Mouse (Mus musculus) left cerebral cortex, postnatal 14 days (tissue): ENCODE data around the gene Rpl23a. TPM values are rescaled to one million over a fixed set of nuclear protein-coding genes. Genes with fewer than 3 reads are reported as not detected.
"Not testable (repeated sequence)": the region's sequence is repeated elsewhere in the genome, so short reads cannot be mapped to it uniquely, and the experiment has no call there.

Experiments
- DNase-seq, 2 experiments: peaks; one replicate each; pipeline ENCODE4 v3.0.0; 2021 to 2022; ENCODE audit warnings: low spot score in 2 of 2, mixed read lengths in 1 of 2
- intact Hi-C: fragments of 180-260 bp; cut with DNase I; formaldehyde crosslinking; loops from one replicate; pipeline ENCODE4 v1.15.1; 2025
- total RNA-seq, 2 experiments: library from RNA; stranded (reverse); gene quantifications; 2 replicates each; pipeline ENCODE4 v1.2.3; 2021

Gene Rpl23a
- total RNA-seq, 2 experiments from 2014 or later, result 643 to 660 TPM

GRCm38 (mm10) chr11:78159557-78159956 lies 23.8 kb downstream of the Rpl23a start:
- no peak for DNase-seq
- intact Hi-C loops, result no loop called here

GRCm38 (mm10) chr11:78159096-78159495 lies 24.3 kb downstream of the Rpl23a start:
- intact Hi-C loops, result no loop called here
- peak; percentile 85 to 94 for DNase-seq

- intact Hi-C loops, result no loop called here
These were observed 27.2 kb downstream of the Rpl23a start for GRCm38 (mm10) chr11:78156156-78156699.

GRCm38 (mm10) chr11:78155674-78156073 lies 27.7 kb downstream of the Rpl23a start:
- no peak for DNase-seq
- intact Hi-C loops, result no loop called here

More at GRCm38 (mm10) chr11:78156156-78156699, 27.2 kb downstream of the Rpl23a start:
- DNase-seq, result no peak

- DNase-seq, result no peak
- intact Hi-C loops, result loop anchor here (5.0 kb wide), 1 partner anchor 71 kb away; the partner anchor contains the start of gene Eral1
These were observed 29.6 kb downstream of the Rpl23a start for GRCm38 (mm10) chr11:78153778-78154177.

- DNase-seq, result peak; percentile 86 to 92
- intact Hi-C loops, result loop anchor here (5.0 kb wide), 1 partner anchor 70 kb away; the partner anchor contains the start of gene Eral1
These were observed 30.8 kb downstream of the Rpl23a start for GRCm38 (mm10) chr11:78152299-78153231.

GRCm38 (mm10) chr11:78151161-78151560 lies 32.2 kb downstream of the Rpl23a start:
- no peak for DNase-seq
- intact Hi-C loops, result loop anchor here (5.0 kb wide), 1 partner anchor 69 kb away; the partner anchor contains the start of gene Eral1

GRCm38 (mm10) chr11:78146707-78147543 lies 36.5 kb downstream of the Rpl23a start:
- intact Hi-C loops, result loop anchor here (5.0 kb wide), 1 partner anchor 50 kb away; no protein-coding TSS in a partner anchor
- DNase-seq, result no peak

- no peak for DNase-seq
- intact Hi-C loops, result loop anchor here (5.0 kb wide), 1 partner anchor 49 kb away; no protein-coding TSS in a partner anchor
These were observed 37.2 kb downstream of the Rpl23a start for GRCm38 (mm10) chr11:78146168-78146567.

GRCm38 (mm10) chr11:78143520-78143919 lies 39.9 kb downstream of the Rpl23a start:
- no peak for DNase-seq
- intact Hi-C loops, result no loop called here

- intact Hi-C loops, result no loop called here
- DNase-seq, result no peak
These were observed 42.7 kb downstream of the Rpl23a start for GRCm38 (mm10) chr11:78140665-78141064.

GRCm38 (mm10) chr11:78138023-78138422 lies 45.4 kb downstream of the Rpl23a start:
- intact Hi-C loops, result no loop called here
- no peak for DNase-seq

- intact Hi-C loops, result no loop called here
These were observed 45.8 kb downstream of the Rpl23a start for GRCm38 (mm10) chr11:78137584-78137983.

GRCm38 (mm10) chr11:78136132-78136531 lies 47.3 kb downstream of the Rpl23a start:
- no peak for DNase-seq
- intact Hi-C loops, result no loop called here

More at GRCm38 (mm10) chr11:78137584-78137983, 45.8 kb downstream of the Rpl23a start:
- no peak for DNase-seq

- DNase-seq, intact Hi-C loops: not testable (repeated sequence)
These were observed 48.1 kb downstream of the Rpl23a start for GRCm38 (mm10) chr11:78135314-78135713.

GRCm38 (mm10) chr11:78134344-78134743 lies 49.0 kb downstream of the Rpl23a start:
- DNase-seq, result no peak
- intact Hi-C loops, result no loop called here

- intact Hi-C loops, result no loop called here
- DNase-seq, result no peak
These were observed 49.5 kb downstream of the Rpl23a start for GRCm38 (mm10) chr11:78133915-78134314.
